Mouse (Mus musculus) gastrocnemius, postnatal 36 days (tissue): ENCODE results near the gene Fads6. TPM values are rescaled to one million over a fixed set of nuclear protein-coding genes. Genes with fewer than 3 reads are reported as not detected.

ENCODE experiments used
- DNase-seq, 2 experiments: peaks; one replicate each; pipeline ENCODE4 v3.0.0; 2022
- intact Hi-C: fragments of 180-260 bp; cut with DNase I; formaldehyde crosslinking; loops from one replicate; pipeline ENCODE4 v1.15.1; 2025
- microRNA-seq, 2 experiments: library from miRNA; unstranded; fragments of <30 nt; microRNA quantifications; one replicate each; pipeline ENCODE4 v1.2.0; 2021
- total RNA-seq, 2 experiments: library from RNA; stranded (reverse); gene quantifications; 2 replicates each; pipeline ENCODE4 v1.2.3; 2021

The Fads6 gene
- total RNA-seq, 2 experiments from 2014 or later, result 2.4 to 3.5 TPM

- no peak for DNase-seq
- intact Hi-C loops, result no loop called here
These were observed 66.1 kb downstream of the Fads6 start for GRCm38 (mm10) chr11:115231168-115231915.

Small RNA genes within 50 kb of the gene (microRNA-seq; reads per million reads assigned to microRNA genes)
- 0 reads per million in 2 experiments for gene Gm25837

Other genes with a start within 250 kb of the Fads6 start
- 1 to 10 TPM; 1.2 to 2.7 TPM for gene Cd300ld3, start 249.3 kb downstream of the Fads6 start, total RNA-seq
- not detected for gene Cd300e, start 235.5 kb downstream of the Fads6 start, total RNA-seq
- under 1 TPM; 0.10 to 0.43 TPM for gene Rab37, start 206.2 kb downstream of the Fads6 start, total RNA-seq
- gene Cd300lf, start 163.7 kb downstream of the Fads6 start, total RNA-seq, result not detected
- 1 to 10 TPM; 2.3 to 3.1 TPM for gene Slc9a3r1, start 134.3 kb downstream of the Fads6 start, total RNA-seq
- gene Tmem104, start 110.2 kb downstream of the Fads6 start, total RNA-seq, result 1 to 10 TPM; 4.5 to 6.0 TPM
- gene Nat9, start 109.8 kb downstream of the Fads6 start, total RNA-seq, result 10 to 100 TPM; 10.6 to 12.9 TPM
- not detected for gene Grin2c, start 30.4 kb downstream of the Fads6 start, total RNA-seq
- 1 to 10 TPM; 3.6 to 4.4 TPM for gene Fdxr, start 20.6 kb downstream of the Fads6 start, total RNA-seq
- gene Otop2, start 9.5 kb upstream of the Fads6 start, total RNA-seq, result not detected
- 1 to 10 TPM in 1 of 2 experiments, under 1 TPM in 1; 0.72 to 1.3 TPM for gene Ush1g, start 24.4 kb upstream of the Fads6 start, total RNA-seq
- gene Otop3, start 37.1 kb upstream of the Fads6 start, total RNA-seq, result not detected
- 1 to 10 TPM; 2.0 TPM for gene Hid1, start 70.1 kb upstream of the Fads6 start, total RNA-seq
- gene Cdr2l, start 84.3 kb upstream of the Fads6 start, total RNA-seq, result 1 to 10 TPM; 2.1 to 2.6 TPM
- gene Mrpl58, start 106.1 kb upstream of the Fads6 start, total RNA-seq, result 10 to 100 TPM; 86.7 to 98.5 TPM
- gene Atp5h, start 122.3 kb upstream of the Fads6 start, total RNA-seq, result 100 to 1,000 TPM; 770 to 834 TPM
- gene Kctd2, start 122.5 kb upstream of the Fads6 start, total RNA-seq, result 10 to 100 TPM; 12.7 to 12.9 TPM
- not detected for gene Trim80, start 142.9 kb upstream of the Fads6 start, total RNA-seq
- under 1 TPM in 1 of 2 experiments, not detected in 1; 0.61 TPM for gene Slc16a5, start 164.8 kb upstream of the Fads6 start, total RNA-seq
- gene Armc7, start 178.0 kb upstream of the Fads6 start, total RNA-seq, result 1 to 10 TPM in 1 of 2 experiments, under 1 TPM in 1; 0.89 to 1.2 TPM
- gene Nt5c, start 194.2 kb upstream of the Fads6 start, total RNA-seq, result 1 to 10 TPM; 6.5 to 9.2 TPM
- gene Jpt1, start 216.7 kb upstream of the Fads6 start, total RNA-seq, result 10 to 100 TPM; 34.6 to 48.3 TPM
- gene Sumo2, start 238.6 kb upstream of the Fads6 start, total RNA-seq, result 100 to 1,000 TPM; 107 to 124 TPM